Mouse (Mus musculus) kidney, postnatal 14 days (tissue): ENCODE results near the gene Pilrb1.

ENCODE experiments used
- DNase-seq: peaks from one replicate; pipeline ENCODE4 v3.0.0; 2022; ENCODE audit warnings: mixed read lengths

Pilrb1 gene

DNA sequence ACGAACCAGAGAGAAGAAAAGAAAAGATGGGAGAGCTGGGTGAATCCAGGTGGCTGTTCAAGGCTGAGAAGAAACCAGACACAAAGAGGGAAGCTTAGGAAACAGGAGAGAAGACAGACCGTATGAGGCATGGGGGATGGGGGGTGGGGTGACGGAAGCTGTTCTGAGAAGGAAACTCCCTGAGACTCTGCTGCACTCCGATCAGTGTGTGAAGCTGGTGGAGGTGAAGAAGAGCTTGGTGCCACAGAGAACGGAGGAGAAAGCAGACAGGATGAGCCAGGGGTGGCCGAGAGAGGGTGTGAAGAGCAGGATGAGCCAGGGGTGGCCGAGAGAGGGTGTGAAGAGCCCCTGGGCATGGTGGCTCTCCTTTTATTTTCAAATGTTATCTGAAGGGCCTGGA, 31.5 kb downstream of the Pilrb1 start:
- DNase-seq = no peak

DNA sequence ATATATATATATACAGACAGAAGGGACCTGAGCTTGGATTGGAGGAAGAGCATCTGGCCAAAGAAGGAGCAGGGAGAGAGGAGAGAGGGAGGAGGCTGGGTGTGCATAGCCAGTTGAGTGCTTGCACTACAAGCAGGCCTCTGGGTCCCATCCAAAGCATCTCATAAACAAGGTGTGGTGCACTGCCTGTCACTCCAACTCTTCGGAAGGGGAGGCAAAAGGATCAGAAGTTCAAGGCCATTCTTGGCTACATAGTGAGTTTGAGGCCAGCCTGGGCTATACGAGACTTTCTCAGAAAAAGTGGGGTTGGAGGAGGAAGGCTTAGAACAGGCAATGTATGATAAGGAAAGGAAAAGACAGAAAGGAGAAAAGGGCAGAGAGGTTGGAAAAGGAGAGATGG, 31.9 kb downstream of the Pilrb1 start:
- DNase-seq = no peak

DNA sequence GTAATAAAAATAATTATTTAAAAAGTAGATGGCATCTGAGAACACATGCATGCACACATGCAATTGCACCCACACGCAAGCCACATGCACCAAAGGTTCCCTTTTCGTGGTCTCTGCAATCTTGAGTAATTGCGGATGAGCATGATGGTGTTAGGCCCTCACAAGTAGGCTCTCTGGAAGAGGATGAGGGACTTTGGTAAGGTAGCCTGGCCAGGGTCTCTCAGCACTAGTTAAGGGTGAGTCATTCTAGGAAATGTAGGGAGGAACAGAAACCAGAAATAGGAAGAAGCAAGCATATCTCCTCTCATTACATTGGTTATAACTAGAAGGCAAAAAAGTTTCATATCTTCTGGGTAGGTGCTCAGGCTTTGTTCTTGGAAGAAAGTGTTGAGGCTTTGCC, 32.9 kb downstream of the Pilrb1 start:
- no peak for DNase-seq

DNA sequence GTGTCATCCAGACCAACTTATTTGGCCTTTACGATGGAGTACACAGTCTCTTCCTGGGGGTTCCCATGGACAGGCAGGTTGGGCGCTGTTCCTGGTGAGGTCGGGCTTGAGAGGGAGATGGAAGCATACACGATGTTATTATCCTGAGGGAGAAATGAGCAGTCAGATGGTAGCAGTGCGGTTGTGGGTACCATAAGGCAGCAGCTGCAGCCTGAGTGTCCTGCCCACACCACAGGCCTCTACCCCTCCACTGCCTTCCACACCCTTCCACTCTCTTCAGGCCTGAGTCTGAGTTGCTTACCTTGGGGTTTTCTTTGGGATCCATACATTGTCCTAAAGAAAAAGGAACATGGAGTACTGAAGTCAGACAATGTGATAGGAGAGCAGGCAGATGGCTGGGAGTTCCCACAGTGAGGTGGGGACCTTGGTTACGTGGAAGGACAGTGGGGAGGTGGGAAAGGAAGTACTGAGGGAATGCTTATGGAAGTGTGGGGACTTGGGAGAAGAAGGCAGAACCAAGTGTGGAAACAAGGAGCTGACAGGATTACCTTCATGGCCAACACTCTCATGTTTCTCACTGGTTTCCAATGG, 34.4 kb downstream of the Pilrb1 start:
- no peak for DNase-seq

DNA sequence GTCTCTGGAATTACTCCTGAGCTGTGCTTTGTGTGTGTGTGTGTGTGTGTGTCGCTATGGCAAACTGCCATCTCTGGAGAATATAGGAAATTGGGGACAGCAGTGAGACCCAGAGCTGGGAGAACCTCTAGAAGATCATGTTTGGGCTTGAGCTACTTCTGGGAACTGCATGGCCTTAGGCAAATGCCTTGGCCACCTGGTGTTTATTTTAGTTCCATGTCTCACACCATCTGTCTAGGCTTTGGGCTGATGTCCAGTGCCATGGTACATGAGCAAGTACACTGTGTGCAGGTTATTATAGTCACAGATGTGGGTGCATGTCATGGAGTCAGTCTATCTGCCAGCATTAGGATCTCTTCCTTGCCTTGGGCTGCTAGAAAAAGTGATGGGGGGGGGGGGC, 35.3 kb downstream of the Pilrb1 start:
- no peak for DNase-seq

DNA sequence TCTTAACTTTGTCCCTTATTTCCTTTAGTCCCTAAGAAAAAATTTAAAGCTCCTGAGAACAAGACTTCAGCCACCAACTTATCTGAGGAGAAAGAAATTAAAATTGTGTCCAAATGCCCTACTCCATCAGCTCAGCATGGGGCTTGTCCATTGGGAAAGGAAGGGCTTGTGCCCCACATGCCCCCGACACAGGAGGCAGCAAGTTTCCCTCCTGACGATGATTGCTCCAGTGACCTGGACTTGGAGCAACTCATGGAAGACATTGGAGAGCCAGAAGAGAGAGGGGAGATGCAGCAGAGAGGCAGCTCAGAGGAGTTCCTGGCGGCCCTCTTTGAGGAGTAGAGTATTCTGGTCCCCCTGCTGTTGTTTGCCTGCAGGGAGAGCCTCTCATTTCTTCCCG, 35.8 kb downstream of the Pilrb1 start:
- DNase-seq = no peak

DNA sequence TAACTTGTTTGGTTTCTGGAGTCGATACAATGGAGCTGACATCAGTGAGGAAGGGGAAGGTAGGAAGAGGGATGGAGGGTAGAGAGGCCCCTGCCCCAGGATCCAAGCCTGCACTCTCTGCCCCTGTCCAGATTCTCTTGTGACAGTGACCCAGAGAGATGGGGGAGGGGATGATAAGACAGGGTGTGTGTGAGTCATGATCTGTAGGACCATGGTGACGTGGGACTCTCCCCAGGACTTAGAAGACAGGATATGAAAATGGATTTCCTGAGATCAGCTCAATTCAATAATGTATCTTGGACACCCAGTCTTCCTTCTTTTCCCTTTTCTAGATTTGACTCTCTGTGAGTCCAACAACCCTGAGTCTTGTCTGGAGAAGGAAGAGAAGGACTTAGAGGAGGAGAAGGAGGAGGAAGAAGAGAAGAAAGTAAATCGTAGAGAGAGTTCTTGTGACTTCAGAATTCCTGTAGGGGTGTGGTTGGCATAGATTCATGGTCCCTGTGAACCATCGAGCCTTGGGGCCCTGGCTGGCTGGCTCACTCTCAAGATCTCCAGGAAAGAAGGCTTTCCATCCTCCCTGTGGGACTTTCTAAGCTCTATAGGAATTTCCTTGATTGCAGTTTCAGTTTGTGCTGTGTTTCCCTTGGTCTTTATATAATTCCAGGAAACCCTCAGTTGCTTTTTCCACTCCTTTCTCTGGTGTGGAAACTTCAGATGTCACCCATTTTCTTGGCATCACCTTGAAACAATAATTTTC, 40.3 kb downstream of the Pilrb1 start:
- DNase-seq = no peak

DNA sequence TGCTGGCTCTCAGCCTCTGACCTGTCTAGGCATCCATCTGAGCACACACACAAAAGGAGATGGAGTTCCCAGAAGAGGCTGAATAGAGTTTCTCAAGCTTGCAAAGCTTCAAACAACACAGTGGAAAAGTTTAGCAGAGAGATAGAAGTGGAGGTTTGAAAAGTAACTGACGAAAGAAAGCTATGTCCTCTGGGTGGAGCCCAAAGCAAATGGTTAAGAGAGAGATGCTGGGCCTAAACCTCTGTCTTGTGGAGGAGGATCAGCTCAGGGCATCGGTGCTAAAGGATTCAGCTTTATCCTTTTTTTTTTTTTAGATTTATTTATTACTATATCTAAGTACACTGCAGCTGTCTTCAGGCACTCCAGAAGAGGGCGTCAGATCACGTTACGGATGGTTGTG, 49.6 kb downstream of the Pilrb1 start:
- no peak for DNase-seq

DNA sequence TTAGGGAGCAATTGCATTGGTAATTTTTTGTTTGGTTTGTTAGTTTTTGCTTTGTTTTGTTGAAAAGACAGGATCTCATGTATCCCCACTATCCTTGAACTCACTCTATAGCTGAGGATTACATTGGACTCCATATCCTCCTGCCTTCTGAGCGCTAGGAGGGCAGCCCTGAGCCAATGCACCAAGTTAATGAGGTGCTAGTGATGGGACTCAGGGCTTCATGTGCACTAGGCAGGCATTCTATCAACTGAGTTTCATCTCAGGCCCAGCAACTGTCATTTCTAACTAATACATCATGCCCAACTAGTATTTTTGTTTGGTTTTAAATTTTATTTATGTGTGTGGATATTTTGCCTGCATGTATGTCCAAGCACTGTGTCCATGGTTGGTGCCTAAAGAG, 51.7 kb downstream of the Pilrb1 start:
- no peak for DNase-seq
